Mouse (Mus musculus) adrenal gland, adult 18-20 months (tissue): ENCODE data around the gene Pigl. TPM values are rescaled to one million over a fixed set of nuclear protein-coding genes. Genes with fewer than 3 reads are reported as not detected.
A peak's percentile ranks its signal among the peaks of the same experiment; 100 is the strongest.
"Not testable (repeated sequence)": the region's sequence is repeated elsewhere in the genome, so short reads cannot be mapped to it uniquely, and the experiment has no call there.

Experiments
- DNase-seq, 2 experiments: peaks; one replicate each; pipeline ENCODE4 v3.0.0; 2021 to 2022; ENCODE audit warnings: low spot score in 2 of 2
- long read RNA-seq, 2 experiments: library from polyadenylated mRNA; stranded (forward); transcript quantifications; one replicate each; pipeline ENCODE4 v2.0.0; 2021
- total RNA-seq, 2 experiments: library from RNA; stranded (reverse); gene quantifications; 1 replicate in 1 of 2; 2 replicates in 1 of 2; pipeline ENCODE4 v1.2.3; 2021

Gene Pigl
- total RNA-seq: 1 to 10 TPM; 7.5 to 9.0 TPM
- long read RNA-seq, experiment 1, partial matches to known transcripts: 0 of 7 reads
- long read RNA-seq, experiment 1, other reads (novel, unspliced or antisense): 4 of 7 reads
- long read RNA-seq, experiment 2, transcript Pigl-201 (7 exons, 2,174 nt): major isoform, 10 of 29 reads
- long read RNA-seq, experiment 2, partial matches to known transcripts: 0 of 29 reads
- long read RNA-seq, experiment 2, other reads (novel, unspliced or antisense): 19 of 29 reads

DNA sequence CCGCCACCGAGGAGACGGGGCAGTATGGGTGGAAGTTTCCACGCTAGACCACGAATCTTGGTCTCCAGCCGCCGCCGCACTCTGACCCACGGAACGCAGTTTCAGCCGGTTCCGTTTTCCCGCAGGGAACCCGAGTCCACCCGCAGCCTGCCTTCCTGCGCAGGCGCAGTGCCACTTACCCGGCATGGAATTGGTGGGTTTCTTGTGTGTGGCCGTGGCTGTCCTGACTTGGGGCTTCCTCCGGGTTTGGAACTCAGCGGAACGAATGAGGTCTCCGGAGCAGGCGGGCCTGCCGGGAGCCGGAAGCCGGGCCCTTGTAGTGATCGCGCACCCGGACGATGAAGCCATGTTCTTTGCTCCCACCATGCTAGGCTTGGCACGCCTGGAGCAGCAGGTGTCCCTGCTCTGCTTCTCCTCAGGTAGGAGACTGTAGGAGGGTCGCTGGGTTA is at the start of gene Pigl, which contains the start of gene Ncor1:
Pigl (plus strand) TSS at position 185 of the 449 bp plus-strand sequence.
Ncor1 (minus strand) TSS at position 266 of the 449 bp plus-strand sequence.
- DNase-seq: peak; percentile 78 to 82

DNA sequence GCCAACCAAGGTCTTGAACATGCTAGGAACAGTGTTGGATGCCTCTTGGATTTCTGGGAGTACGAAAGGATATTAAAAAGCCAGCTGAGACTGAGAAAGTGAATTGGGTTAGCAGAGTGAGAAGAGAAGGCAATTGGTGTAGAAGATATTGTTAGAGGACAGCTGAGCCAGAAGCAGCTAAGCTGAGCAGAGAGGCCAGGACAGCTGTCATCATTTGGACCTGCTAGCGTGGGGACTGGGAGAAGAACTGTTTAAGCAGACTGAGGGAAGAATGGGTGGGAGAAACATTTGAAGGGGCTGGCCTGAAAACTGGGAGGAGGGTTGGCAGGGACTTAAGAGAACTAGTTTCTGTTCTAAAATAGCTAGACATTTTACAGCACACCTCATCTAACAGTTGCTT is 49.4 kb upstream of the Pigl start:
- no peak for DNase-seq

DNA sequence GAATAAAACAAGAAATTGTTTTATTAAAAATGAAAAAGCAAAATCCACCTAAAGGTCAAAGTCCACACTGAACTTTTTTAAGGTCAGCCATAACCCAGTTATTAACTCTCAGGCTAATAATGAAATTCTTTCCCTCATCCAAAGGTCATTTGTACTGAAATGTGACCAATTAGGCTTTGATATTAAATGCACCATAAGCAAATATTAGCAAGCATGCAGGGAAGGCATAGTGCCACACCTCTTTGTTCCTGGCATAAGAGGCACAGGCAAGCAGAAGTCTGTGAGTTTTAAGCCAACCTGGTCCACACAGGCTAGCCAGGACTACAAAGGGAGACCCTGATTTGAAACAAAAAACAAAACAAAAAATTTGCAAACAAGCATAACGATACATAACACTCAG is 48.6 kb upstream of the Pigl start:
- DNase-seq: no peak

DNA sequence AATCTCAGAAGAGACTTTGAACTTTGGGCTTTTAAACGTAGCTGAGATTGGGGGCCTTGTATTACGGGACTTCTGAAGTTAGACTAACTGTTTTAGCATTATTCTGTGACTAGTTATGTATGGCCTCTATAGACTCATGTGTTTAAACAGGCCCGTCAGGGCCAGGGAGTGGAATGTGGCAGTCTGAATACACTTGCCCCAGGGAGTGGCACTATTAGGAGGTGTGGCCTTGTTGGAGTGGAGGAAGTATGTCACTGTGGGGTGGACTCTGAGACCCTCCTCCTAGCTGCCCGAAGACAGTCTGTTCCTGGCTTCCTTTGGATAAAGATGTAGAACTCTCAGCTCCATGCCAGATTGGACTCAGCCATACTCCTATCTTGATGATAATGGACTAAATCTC is 43.2 kb upstream of the Pigl start:
- DNase-seq: no peak

DNA sequence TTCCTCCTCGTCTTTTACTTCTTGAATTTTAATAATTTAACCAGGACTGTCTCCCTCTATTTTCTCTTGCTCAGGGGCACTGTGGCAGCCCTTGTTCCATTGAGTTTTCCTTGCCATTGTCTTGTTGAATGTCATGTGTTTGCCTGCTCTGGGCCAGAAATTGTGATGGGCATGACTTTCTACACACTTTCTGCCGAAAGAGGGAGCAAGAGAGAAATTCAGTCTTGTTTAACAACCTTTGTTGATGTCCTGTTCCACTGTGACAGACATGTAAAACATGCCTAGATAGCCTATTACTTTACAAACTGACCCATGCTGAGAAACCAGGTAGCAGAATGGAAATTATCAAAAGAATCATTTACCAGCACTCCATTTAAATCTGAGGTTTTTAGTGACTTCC is 33.7 kb upstream of the Pigl start:
- no peak for DNase-seq

DNA sequence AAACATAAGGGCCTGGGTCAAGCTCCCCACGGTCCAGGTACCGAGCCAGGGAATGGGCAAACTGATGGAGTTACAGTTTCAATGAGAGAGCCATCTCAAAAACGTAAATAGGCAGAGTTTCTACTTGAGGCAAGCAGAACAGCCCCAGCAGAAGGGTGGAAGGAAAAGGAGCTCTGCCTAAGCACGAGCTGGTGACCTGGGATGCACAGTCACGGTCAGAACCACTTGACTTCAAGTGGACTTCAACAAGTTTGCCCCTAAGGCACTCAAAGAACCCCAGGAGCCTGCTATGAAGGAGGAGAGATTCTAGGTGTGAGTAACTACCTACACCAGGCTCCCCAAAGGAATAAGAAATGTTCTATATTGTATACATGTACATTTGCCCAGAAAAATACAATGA is 32.0 kb upstream of the Pigl start:
- DNase-seq: no peak

DNA sequence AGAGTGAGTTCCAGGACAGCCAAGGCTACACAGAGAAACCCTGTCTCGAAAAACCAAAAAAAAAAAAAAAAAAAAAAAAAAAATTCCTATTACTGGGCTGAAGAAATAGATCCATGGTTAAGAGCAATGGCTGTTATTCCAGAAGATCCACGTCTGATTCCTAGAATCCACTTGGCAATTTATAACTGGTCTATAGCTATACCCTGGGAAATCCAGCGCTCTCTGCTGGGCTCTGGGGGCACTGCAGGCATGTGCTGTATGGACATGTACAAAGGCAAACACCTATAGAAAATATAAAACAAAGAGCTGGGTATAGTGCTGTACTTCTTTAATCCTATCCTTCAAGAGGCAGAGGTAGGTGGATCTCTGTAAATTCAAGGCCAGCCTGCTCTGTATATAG is 31.2 kb upstream of the Pigl start:
- no peak for DNase-seq

DNA sequence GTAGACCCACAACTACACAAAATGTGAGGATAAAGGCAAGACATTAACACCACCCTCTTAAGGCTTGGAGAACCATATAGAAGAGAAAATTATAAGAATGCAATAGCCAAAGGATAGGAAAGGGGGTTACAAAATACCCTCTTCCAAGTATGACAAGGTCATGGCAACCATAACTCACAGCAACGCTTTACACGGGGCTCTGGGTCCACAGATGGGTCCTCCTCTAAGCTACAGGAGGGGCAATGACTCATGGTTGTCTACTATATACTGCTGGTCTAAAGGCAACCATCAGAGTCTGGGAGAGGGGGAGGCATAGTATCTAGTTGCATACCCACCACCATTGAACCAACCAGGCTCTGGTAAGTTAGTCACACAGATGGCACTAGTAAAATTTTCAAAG is 26.0 kb upstream of the Pigl start:
- DNase-seq: no peak

DNA sequence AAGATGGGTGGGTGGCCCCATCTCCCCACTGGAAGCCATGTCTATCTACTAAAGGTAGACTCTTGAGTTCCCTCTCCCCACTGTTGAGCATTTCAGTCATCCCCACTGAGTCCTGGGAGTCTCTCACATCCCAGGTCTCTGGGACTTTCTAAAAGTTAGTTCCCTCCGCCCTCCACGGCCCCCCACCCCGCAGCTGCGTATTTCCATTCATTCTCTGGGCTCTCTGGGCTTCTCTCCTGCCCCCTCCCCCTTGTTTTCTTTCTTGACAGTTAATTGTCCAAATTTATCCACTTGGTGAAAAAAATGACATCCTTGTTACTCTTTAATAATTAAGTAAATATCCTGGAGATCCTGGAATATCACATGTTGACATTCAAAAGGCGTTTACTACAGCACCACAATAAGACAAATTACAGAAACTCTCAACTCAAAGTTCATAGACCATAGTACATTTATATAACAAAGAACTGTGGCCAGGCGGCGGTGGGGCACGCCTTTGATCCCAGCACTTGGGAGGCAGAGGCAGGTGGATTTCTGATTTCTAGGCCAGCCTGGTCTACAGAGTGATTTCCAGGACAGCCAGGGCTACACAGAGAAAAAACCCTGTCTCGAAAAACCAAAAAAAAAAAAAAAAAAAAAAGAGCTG is 17.5 kb upstream of the Pigl start:
- DNase-seq: no peak

DNA sequence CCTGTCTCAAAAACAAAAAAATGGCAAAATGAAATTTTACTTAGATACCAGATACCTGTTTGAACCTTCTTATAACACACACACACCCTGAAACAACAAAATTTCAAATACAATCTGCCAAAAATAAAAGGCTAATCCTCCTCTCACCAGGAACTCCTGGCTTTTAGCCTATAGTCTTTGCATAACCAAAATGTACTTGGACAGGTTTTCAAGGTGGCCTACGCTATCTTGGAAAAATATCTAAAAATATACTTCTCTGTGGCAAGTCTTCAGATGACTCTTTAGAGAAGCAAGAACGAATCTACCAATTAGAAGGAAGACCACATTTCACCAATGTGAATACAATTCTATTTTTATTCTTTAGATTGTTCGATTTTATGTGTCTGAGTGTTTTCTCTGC is 12.5 kb upstream of the Pigl start:
- DNase-seq: no peak

DNA sequence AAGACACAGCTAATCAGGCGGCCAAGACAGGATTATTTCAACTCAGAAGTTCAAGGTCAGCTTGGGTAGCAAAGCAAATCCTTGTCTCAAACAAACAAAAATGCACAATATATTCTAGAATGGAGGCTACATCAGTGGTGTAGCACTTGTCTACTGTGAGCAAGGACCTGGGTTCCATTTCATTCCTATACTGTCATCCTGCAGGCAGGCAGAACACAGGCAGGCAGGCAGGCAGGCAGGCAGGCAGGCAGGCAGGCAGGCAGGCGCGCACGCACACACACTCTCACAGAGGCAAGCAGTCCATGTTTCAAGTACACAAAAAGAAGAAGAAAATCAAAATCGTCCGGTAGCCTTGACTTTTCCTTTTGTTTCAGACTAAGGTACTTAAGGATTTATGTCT is 9.3 kb upstream of the Pigl start:
- DNase-seq: no peak

DNA sequence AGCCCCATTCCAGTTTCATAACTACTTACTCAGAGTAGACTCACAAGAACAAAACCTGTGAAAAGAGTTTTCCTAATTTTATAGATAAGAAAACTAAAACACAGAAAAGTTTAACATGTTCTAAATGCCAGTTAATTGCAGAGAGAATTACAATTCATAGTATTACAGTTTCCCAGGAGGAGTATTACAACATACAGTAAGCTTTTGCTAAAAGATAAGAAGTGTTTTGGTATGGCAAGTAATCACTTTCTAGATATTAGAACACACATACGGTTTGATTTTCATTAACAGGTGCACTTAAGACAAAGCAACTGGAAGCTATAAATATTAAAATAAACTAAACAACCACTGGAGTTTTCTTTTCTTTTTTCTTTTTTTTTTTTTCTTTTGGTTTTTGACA is 3.1 kb upstream of the Pigl start:
- DNase-seq: no peak

DNA sequence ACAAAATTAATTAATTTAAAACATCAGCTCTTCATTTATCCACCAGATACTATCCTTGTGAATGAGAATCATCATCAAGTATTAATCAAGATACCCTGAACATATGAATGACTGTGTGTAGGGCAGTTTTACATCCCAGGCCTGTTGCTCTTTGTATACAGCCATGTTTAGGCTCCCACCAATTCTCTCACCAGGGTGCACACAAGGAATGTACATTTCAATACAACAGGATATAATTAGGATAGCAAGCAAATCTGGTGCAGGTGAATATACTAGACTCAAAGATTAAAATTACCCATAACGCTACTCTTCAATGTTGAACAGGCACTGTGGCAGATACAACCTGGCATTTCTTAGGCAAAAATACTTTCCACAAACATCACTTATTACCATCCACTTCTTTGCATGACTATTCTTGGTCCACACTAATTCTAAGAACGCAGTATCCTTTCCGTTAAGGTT is 2.2 kb upstream of the Pigl start:
- DNase-seq: no peak

DNA sequence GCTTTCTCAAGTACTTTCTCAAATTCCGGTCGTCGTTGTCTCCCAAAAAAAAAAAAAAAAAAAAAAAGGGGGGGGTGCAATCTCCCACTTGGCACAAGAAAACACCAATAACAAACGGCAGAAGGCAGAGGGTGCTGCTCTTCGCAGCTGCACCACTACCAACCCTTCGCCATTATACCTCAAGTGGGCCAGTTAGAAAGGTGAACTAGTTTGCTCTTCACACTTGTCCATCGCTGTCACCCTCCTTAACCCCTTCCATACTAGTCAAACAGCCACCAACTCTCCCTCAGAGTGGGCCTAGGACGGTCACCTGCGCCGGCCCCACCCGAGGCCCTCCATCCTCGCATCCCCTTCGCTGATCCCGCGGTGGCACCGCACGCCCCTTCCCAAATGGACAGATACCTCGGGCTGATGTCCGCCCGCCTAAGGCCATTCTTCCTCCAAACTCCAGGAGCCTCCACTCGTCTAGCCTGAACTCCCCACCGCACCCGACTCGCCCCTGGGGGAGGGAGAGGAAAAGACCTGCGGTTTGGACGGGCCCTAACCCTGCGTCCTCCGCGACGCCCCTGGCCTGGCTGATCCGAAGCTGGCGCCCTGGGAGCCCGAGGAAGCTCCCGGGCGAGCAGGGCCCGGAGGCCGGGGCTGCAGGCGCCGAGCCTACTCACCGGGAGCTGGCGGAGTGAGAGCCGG is 1.6 kb upstream of the Pigl start:
- peak; percentile 56 to 59 for DNase-seq

DNA sequence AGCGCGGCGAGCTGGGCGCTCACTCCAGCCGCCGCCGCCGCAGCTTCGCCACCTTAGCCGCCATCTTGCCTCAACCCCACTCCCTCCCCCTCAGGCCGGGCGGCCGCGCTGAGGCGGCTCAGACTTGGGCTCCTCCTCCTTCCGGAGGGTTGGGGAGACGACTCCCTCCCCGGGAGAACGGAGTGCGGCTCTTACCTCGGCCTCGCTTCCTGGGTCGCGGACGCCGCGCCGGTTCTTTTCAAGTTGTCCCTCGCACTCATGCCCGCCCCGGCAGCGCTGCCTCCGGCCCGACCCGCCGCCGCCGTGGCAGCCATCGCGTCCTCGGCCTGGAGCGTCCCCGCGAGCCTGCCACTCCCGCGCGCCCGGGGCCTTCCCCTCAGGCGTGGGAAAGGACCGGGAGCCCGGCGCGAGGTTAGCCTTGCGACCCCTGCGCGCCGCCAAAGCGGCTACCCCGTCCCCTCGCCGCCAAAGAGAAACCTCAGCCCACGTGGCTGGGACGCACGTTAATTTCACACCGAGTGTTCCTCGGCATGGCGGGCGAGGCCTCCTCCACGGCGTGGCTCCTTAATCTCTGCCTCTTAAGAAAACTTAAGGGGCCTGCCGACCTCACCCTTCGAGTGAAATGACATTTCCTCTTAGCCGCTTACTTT is 894 bp upstream of the Pigl start:
- DNase-seq: peak; percentile 88 to 89

DNA sequence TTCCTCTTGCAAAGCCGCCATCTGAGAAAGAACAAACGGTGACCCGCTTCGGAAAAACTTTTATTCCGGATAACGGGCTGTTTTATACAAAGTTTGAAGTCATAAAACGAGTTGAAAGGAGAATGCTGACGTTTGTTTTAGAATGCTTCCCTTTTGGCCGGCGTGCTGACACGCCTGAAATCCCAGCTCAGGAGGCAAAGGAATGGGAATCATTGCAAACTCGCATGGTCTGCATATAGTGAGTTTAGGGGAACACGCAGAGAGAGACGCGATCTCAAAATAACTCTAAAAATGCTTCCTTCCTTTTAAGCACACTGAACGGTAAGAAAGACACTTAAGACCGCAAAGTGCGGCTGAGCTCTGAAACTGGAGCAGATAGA is 379 bp upstream of the Pigl start:
- DNase-seq: peak in 1 of 2 experiments; percentile 29

DNA sequence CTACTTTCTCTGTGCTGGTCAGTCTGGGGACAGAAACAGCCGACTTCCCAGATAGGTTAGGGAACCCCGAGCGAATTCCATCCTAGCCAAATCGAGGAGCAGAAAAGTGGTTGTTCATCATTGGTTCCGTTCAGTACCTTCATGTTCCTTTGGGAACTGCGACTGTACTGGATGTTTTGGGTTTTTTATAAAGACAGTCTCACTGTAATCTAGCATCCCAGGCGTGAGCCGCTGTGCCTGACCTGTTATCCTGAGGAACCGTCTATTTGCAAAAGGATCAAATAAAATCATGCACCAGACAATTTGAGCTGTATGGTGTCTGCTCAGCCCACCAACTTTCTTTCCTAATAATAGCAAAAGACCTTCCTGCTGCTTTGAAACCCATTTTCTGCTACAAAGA is 520 bp downstream of the Pigl start:
- DNase-seq: no peak

DNA sequence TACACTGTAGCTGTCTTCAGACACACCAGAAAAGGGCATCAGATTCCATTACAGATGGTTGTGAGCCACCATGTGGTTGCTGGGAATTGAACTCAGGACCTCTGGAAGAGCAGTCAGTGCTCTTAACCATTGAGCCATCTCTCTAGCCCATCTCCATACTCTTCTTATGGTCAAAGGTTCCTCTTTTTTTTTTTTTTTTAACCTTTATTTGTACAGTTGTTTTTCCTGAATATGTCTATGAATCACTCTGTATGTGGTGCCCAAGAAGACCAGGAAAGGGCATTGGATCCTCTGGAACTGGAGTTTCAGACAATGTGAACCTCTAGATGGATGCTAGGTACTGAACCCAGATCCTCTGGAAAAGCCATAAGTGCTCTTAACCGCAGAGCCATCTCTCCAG is 4.3 kb downstream of the Pigl start:
- DNase-seq: not testable (repeated sequence)

DNA sequence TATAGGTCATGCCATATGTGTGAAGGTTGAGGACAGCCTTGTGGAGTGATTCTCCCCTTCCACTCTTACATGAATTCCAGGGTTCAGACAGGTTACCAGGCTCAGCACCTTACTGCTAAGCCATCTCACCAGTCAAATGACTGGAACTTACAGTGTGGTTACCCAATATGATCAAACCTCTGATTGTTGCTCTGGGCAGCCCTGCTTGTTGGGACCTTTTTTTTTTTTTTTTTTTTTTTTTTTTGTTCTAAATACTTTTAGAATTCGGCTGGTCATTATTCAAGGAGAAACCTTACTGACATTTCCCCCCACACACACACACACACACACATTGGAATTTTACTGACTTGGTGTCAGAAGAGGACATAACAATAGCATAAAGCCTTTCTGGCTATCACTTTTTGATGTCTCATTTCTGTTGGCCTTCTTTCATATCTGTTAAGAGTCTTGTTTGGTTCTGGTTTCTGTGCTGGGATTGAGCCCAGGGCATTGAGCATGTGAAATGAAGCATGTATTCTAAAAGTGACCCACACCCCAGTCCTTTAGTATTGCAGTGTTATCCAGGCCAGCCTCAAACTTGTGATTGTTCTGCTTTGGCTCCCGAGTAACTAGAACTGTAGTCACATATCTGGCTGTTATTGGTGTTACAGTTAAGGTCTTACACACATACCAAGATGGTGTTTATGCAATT is 5.1 kb downstream of the Pigl start:
- DNase-seq: no peak

DNA sequence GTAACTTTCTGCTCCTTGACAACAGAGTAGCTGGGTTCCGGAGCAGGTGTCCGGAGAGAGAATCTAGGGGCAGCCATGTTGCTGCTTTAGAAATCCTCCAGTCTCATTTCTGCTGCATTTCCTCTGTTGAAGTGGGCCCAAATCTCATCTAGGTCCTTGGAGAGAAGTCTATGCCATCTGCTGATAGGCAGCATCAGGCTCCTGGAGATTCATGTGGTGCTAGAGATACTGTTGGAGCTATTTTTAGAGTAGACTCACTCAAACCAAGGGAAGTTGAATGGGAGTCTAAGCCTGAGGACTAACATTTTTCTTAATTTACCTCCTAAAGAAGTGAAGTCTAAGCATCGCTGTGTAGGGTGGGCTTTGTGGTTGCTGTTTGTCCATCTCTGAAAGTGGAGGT is 6.4 kb downstream of the Pigl start:
- no peak for DNase-seq

DNA sequence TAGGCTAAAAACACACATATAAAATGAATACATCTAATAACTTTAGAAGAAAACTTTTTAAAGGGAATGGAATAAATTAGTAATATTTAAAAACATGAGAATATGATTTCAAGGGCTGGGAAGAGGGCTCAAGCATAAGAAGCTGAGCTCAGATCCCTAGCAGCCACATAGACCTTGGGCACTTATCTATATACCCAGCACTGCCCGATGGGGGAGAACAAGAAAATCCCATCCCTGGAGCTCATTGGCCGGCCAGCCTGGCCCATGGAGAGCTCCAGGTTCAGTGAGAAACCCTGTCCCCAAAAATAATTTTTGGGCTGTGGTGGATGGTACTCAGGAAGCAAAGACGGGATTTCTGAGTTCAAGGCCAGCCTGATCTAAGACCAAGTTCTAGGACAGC is 7.6 kb downstream of the Pigl start:
- no peak for DNase-seq
